Mouse (Mus musculus): ENCODE measurements around the gene Zc3h13. TPM values are rescaled to one million over a fixed set of nuclear protein-coding genes. Genes with fewer than 3 reads are reported as not detected.

Gene Zc3h13
- polyA plus RNA-seq, 1 experiment from 2014 or later, result 35.3 TPM

DNA sequence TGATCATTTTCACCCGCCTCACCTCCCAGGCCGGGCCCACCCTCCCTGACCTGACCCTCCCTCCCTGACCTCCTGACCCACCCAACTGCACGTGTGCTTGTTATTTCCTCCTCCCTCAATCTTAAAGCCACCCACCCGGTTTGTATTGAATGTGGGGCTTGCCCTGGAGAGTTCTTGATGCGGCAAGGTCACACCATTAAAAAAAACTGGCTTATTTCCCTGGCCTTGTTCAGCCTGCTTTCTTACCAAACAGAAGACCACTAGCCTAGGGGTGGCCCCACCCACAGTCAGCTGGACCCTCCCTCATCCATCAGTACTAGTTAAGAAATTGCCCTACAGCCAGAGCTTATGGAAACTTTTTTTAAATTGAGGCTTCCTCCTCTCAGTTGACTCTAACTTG lies 19.6 kb downstream of the Zc3h13 start:
- Histone ChIP-seq H3K36me3 (ENCODE audit: control insufficient read depth, insufficient read depth, low read length) (no peaks in the 10 kb centered on the region), H3K27me3 (ENCODE audit: control insufficient read depth, insufficient read depth, low read length) (no peaks in the 10 kb centered on the region), H3K4me3 (ENCODE audit: low read depth, low read length) (no peak overlapping the region), H3K9ac (ENCODE audit: low read length) (no peak overlapping the region), H3K9me3 (ENCODE audit: control insufficient read depth, low read length) (no peaks in the 10 kb centered on the region), H3K4me2 (ENCODE audit: low read depth, low read length, severe bottlenecking) (no peak overlapping the region), H3K4me1 (replicated peaks; ENCODE audit: control insufficient read depth, insufficient read depth, low read length) (no peaks in the 10 kb centered on the region), H3K27ac (ENCODE audit: low read depth, low read length) (no peak overlapping the region)
- WGBS, result 48% methylated on average over 5 of the region's 5 CpGs
- DNase-seq (ENCODE audit: low spot score), result no peak
- ATAC-seq (replicated peaks; ENCODE audit: low FRiP score), result no peak

DNA sequence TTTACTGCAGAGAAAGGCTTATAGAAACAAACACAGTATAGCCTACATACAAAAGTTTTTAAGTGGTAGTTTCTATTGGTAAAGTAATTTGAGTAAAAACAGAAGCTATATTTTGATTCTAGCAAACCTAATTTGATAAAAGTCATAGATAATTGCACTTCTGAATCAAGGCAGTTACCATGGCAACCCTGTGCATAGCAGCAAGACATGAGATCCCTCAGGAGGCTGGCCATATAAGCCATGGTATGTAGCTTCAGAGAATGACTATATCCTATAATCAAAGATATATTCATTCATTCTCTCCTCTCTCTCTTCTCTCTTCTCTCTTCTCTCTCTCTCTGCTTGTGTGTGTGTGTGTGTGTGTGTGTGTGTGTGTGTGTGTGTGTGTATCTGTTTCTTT lies 23.7 kb downstream of the Zc3h13 start:
- Histone ChIP-seq H3K27ac (ENCODE audit: low read depth, low read length) (no peak overlapping the region), H3K9me3 (ENCODE audit: control insufficient read depth, low read length) (no peaks in the 10 kb centered on the region)

DNA sequence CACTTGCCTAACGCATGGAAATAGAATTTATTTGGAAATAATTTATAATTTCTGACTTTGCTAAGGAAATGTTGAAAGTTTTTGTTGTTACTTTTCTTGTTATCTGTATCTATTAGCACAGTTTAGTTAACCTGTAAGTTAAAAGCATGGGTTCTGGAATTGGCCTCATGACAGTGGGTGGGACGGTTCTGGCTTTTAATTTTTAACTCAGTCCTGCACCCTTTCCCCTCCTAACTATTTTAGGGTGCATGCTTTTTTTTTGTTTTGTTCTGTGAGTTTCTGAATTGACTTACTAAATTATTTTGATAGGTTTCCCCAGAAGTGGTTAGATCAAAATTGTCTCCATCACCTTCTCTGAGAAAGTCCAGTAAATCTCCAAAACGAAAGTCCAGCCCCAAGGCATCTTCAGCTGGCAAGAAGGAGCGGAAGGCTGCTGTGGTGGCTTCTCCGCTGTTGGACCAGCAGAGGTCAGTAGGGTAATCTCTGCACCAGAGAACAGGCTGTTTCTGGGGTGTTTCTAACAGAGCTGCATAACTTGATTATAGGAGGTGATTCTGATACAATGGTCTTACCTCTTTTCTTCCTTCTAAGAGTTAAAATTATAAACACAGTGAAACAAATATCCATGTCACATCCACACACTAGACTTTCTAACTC lies 25.3 kb downstream of the Zc3h13 start:
- Histone ChIP-seq H3K27ac (ENCODE audit: low read depth, low read length) (no peak overlapping the region), H3K36me3 (ENCODE audit: control insufficient read depth, insufficient read depth, low read length) (no peaks in the 10 kb centered on the region), H3K4me3 (ENCODE audit: low read depth, low read length) (no peak overlapping the region), H3K4me2 (ENCODE audit: low read depth, low read length, severe bottlenecking) (no peak overlapping the region), H3K9ac (ENCODE audit: low read length) (no peak overlapping the region), H3K4me1 (replicated peaks; ENCODE audit: control insufficient read depth, insufficient read depth, low read length) (no peaks in the 10 kb centered on the region), H3K27me3 (ENCODE audit: control insufficient read depth, insufficient read depth, low read length) (no peaks in the 10 kb centered on the region), H3K9me3 (ENCODE audit: control insufficient read depth, low read length) (no peaks in the 10 kb centered on the region)
- 74% methylated on average over 5 of the region's 5 CpGs for WGBS
- ATAC-seq (replicated peaks; ENCODE audit: low FRiP score), result no peak
- DNase-seq (ENCODE audit: low spot score), result no peak

More for the DNA sequence above, 23.7 kb downstream of the Zc3h13 start:
- H3K27me3 ChIP-seq (ENCODE audit: control insufficient read depth, insufficient read depth, low read length), result no peaks in the 10 kb centered on the region
- H3K4me2 ChIP-seq (ENCODE audit: low read depth, low read length, severe bottlenecking), result no peak overlapping the region
- ATAC-seq (replicated peaks; ENCODE audit: low FRiP score) (no peak), DNase-seq (ENCODE audit: low spot score) (no peak)
- no peak overlapping the region for H3K9ac ChIP-seq (ENCODE audit: low read length)
- H3K4me3 ChIP-seq (ENCODE audit: low read depth, low read length), result no peak overlapping the region
- H3K4me1 ChIP-seq (replicated peaks; ENCODE audit: control insufficient read depth, insufficient read depth, low read length), result no peaks in the 10 kb centered on the region
- H3K36me3 ChIP-seq (ENCODE audit: control insufficient read depth, insufficient read depth, low read length), result no peaks in the 10 kb centered on the region

DNA sequence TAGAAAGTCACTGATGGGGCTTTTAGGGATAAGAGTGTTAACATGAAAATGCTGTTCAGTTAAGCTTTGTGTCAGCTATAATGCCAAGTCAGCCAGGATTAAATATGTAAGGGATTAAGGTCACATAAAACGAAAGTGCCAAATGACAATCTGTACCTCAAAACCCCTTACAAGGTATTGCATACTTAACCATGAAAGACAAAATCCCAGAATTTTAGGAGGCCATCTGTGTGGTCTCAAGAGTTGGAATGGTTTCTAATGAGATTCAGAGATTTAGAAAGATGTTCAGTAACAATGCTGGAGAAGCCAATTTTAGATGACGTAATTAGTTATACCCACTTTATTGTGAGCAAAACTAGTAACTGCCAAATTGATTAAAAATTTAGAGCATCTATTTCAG lies 30.3 kb downstream of the Zc3h13 start:
- Histone ChIP-seq H3K4me2 (ENCODE audit: low read depth, low read length, severe bottlenecking) (no peak overlapping the region), H3K36me3 (ENCODE audit: control insufficient read depth, insufficient read depth, low read length) (no peaks in the 10 kb centered on the region), H3K9me3 (ENCODE audit: control insufficient read depth, low read length) (no peaks in the 10 kb centered on the region), H3K9ac (ENCODE audit: low read length) (no peak overlapping the region), H3K4me3 (ENCODE audit: low read depth, low read length) (no peak overlapping the region), H3K4me1 (replicated peaks; ENCODE audit: control insufficient read depth, insufficient read depth, low read length) (no peaks in the 10 kb centered on the region), H3K27ac (ENCODE audit: low read depth, low read length) (no peak overlapping the region), H3K27me3 (ENCODE audit: control insufficient read depth, insufficient read depth, low read length) (no peaks in the 10 kb centered on the region)
- WGBS, result 80% methylated on average over 2 of the region's 2 CpGs
- DNase-seq (ENCODE audit: low spot score) (no peak), ATAC-seq (replicated peaks; ENCODE audit: low FRiP score) (no peak)

DNA sequence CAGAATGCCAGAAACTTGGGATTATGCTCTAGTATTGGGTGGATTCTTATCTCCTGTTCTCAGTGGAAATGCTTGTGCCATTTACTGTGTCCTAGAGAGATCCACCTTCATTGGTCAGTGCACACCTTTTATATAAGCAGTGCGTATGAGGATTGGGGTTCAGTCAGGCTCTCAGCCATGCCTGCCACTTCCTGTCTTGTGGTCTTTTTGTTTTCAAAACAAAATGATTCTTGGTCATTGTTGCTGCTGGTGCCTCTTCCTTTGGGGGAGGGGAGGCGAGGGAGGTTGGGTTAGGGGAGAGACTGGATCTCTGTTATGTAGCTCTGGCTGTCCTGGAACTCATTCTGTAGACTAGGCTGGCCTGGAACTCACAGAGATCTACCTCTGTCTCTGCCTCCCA lies 34.6 kb downstream of the Zc3h13 start:
- H3K27ac ChIP-seq (ENCODE audit: low read depth, low read length), result no peak overlapping the region
- ATAC-seq (replicated peaks; ENCODE audit: low FRiP score) (no peak), DNase-seq (ENCODE audit: low spot score) (no peak)
- peaks cover 8% of the 10 kb centered on the region; the same call in 1 of the 2 replicates for H3K36me3 ChIP-seq (ENCODE audit: control insufficient read depth, insufficient read depth, low read length)
- no peaks in the 10 kb centered on the region for H3K9me3 ChIP-seq (ENCODE audit: control insufficient read depth, low read length)
- H3K4me3 ChIP-seq (ENCODE audit: low read depth, low read length), result no peak overlapping the region
- no peaks in the 10 kb centered on the region for H3K4me1 ChIP-seq (replicated peaks; ENCODE audit: control insufficient read depth, insufficient read depth, low read length)
- H3K27me3 ChIP-seq (ENCODE audit: control insufficient read depth, insufficient read depth, low read length), result no peaks in the 10 kb centered on the region
- H3K9ac ChIP-seq (ENCODE audit: low read length), result no peak overlapping the region
- 92% methylated on average over 2 of the region's 2 CpGs for whole genome bisulfite sequencing
- no peak overlapping the region for H3K4me2 ChIP-seq (ENCODE audit: low read depth, low read length, severe bottlenecking)

DNA sequence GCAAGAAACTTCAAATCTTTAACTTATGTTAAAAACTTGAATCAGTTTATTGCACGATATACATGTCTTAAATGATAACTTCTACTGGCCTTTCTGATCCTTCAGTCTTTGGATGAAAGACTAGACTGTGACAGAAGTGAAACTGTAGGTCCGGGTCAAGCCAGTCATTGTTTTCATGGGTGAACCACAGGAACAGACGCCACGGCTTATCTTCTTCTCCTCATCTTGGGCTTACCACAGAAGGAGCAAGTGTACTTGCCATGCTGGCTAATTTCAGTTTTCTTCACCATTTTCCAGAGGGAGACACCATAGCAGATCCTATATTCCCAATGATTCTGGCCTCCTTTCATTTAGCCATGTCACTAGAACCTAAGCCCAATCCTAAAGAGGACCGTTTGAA lies 36.1 kb downstream of the Zc3h13 start:
- DNase-seq (ENCODE audit: low spot score) (no peak), ATAC-seq (replicated peaks; ENCODE audit: low FRiP score) (no peak)
- Histone ChIP-seq H3K27ac (ENCODE audit: low read depth, low read length) (no peak overlapping the region), H3K4me1 (replicated peaks; ENCODE audit: control insufficient read depth, insufficient read depth, low read length) (no peaks in the 10 kb centered on the region), H3K9ac (ENCODE audit: low read length) (no peak overlapping the region), H3K27me3 (ENCODE audit: control insufficient read depth, insufficient read depth, low read length) (no peaks in the 10 kb centered on the region), H3K36me3 (ENCODE audit: control insufficient read depth, insufficient read depth, low read length) (peaks cover 8% of the 10 kb centered on the region; the same call in 1 of the 2 replicates), H3K4me3 (ENCODE audit: low read depth, low read length) (no peak overlapping the region), H3K4me2 (ENCODE audit: low read depth, low read length, severe bottlenecking) (no peak overlapping the region), H3K9me3 (ENCODE audit: control insufficient read depth, low read length) (no peaks in the 10 kb centered on the region)
- WGBS, result 95% methylated on average over 5 of the region's 5 CpGs

DNA sequence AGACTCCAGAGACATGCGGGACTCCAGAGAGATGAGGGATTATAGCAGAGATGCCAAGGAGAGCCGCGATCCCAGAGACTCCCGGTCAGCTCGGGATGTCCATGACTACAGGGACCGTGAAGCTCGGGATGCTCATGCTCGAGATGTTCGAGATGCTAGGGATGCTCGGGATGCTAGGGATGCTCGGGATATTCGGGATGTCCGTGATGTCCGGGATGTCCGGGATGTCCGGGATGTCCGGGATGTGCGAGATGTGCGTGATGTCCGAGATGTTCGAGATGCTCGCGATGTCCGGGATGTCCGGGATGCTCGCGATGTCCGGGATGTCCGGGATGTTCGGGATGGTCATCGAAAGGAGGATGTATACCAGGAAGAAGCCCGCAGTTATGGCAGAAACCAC lies 39.2 kb downstream of the Zc3h13 start:
- ATAC-seq (replicated peaks; ENCODE audit: low FRiP score) (no peak), DNase-seq (ENCODE audit: low spot score) (no peak)
- Histone ChIP-seq H3K4me3 (ENCODE audit: low read depth, low read length) (no peak overlapping the region), H3K9ac (ENCODE audit: low read length) (no peak overlapping the region), H3K27me3 (ENCODE audit: control insufficient read depth, insufficient read depth, low read length) (no peaks in the 10 kb centered on the region), H3K27ac (ENCODE audit: low read depth, low read length) (no peak overlapping the region), H3K4me1 (replicated peaks; ENCODE audit: control insufficient read depth, insufficient read depth, low read length) (no peaks in the 10 kb centered on the region), H3K36me3 (ENCODE audit: control insufficient read depth, insufficient read depth, low read length) (peaks cover 8% of the 10 kb centered on the region; the same call in 1 of the 2 replicates), H3K4me2 (ENCODE audit: low read depth, low read length, severe bottlenecking) (no peak overlapping the region), H3K9me3 (ENCODE audit: control insufficient read depth, low read length) (no peaks in the 10 kb centered on the region)
- WGBS, result 97% methylated on average over 32 of the region's 32 CpGs

DNA sequence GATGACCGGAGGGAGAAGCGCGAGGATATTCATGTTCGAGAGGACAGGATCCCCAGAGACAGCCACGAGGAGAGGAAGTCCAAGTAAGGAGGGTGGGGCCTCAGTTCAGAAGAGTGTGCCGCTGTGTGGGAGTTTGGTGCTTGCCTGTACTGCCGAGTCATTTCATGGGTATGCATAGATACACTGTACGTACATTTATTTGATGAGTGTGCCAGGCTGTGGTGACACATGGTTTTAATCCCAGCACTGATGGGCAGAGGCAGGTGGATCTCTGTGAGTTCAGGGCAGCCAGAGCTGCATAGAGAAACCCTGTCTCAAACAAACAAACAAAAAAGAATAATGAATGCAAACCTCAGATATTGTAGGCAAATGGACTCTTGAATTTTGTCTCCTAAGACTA lies 43.9 kb downstream of the Zc3h13 start:
- Histone ChIP-seq H3K9ac (ENCODE audit: low read length) (no peak overlapping the region), H3K4me3 (ENCODE audit: low read depth, low read length) (no peak overlapping the region), H3K36me3 (ENCODE audit: control insufficient read depth, insufficient read depth, low read length) (peaks cover 8% of the 10 kb centered on the region; the same call in 1 of the 2 replicates), H3K4me2 (ENCODE audit: low read depth, low read length, severe bottlenecking) (no peak overlapping the region), H3K27ac (ENCODE audit: low read depth, low read length) (no peak overlapping the region), H3K9me3 (ENCODE audit: control insufficient read depth, low read length) (no peaks in the 10 kb centered on the region), H3K27me3 (ENCODE audit: control insufficient read depth, insufficient read depth, low read length) (no peaks in the 10 kb centered on the region), H3K4me1 (replicated peaks; ENCODE audit: control insufficient read depth, insufficient read depth, low read length) (no peaks in the 10 kb centered on the region)
- ATAC-seq (replicated peaks; ENCODE audit: low FRiP score), result no peak
- no peak for DNase-seq (ENCODE audit: low spot score)
- WGBS, result 89% methylated on average over 8 of the region's 8 CpGs

DNA sequence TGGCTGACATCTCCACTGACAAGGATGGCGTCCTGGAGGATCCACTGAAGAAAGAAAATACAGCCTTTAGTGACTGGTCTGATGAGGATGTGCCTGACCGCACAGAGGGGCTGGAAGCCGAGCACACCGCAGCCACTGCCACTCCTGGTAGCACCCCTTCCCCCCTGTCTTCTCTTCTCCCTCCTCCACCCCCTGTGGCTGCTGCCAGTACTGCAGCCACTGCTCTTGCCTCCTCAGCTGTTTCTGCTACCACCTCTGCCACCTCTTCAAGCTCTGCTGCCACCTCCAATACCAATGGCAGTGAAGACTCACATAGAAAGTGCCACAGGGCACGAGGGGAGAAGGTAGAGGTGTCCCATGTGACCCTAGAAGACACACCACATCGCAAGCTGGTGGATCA lies 46.4 kb downstream of the Zc3h13 start:
- H3K4me2 ChIP-seq (ENCODE audit: low read depth, low read length, severe bottlenecking), result no peak overlapping the region
- no peak overlapping the region for H3K9ac ChIP-seq (ENCODE audit: low read length)
- 82% methylated on average over 6 of the region's 6 CpGs for WGBS
- peaks cover 5% of the 10 kb centered on the region; the same call in 1 of the 2 replicates for H3K36me3 ChIP-seq (ENCODE audit: control insufficient read depth, insufficient read depth, low read length)
- no peak overlapping the region for H3K4me3 ChIP-seq (ENCODE audit: low read depth, low read length)
- DNase-seq (ENCODE audit: low spot score) (peak; percentile 62), ATAC-seq (replicated peaks; ENCODE audit: low FRiP score) (no peak)
- H3K27ac ChIP-seq (ENCODE audit: low read depth, low read length), result no peak overlapping the region
- no peaks in the 10 kb centered on the region for H3K27me3 ChIP-seq (ENCODE audit: control insufficient read depth, insufficient read depth, low read length)
- no peaks in the 10 kb centered on the region for H3K9me3 ChIP-seq (ENCODE audit: control insufficient read depth, low read length)
- no peaks in the 10 kb centered on the region for H3K4me1 ChIP-seq (replicated peaks; ENCODE audit: control insufficient read depth, insufficient read depth, low read length)

All from forebrain, embryonic 11.5 days (tissue).